Mouse (Mus musculus) neural tube, embryonic 12.5 days (tissue): Measurements from ENCODE around the gene Gstm7. TPM values are rescaled to one million over a fixed set of nuclear protein-coding genes. Genes with fewer than 3 reads are reported as not detected.
A peak's percentile ranks its signal among the peaks of the same experiment; 100 is the strongest.
"Not testable (repeated sequence)": the region's sequence is repeated elsewhere in the genome, so short reads cannot be mapped to it uniquely, and the experiment has no call there.

Experiments used
- ATAC-seq: fragments of 200-750 bp; cut with Nextera tagmentation; 2 replicates; pipeline ENCODE4 v1.8.0; 2017; ENCODE audit warnings: low read depth, mild to moderate bottlenecking, moderate TSS enrichment, moderate library complexity; ENCODE audit not compliant: low FRiP score
- H3K27ac ChIP-seq: fragments of 300-500 bp; sonication (generic); 2 replicates; pipeline ENCODE4 v1.5.1; 2016
- H3K27me3 ChIP-seq: fragments of 300-500 bp; sonication (generic); replicated peaks from 2 replicates; pipeline ENCODE4 v1.6.1; 2016; ENCODE audit warnings: mild to moderate bottlenecking
- H3K36me3 ChIP-seq: fragments of 300-500 bp; sonication (generic); 2 replicates; pipeline ENCODE4 v1.6.1; 2016; ENCODE audit warnings: mild to moderate bottlenecking
- H3K4me1 ChIP-seq: fragments of 300-500 bp; sonication (generic); 2 replicates; pipeline ENCODE4 v1.6.1; 2016
- H3K4me2 ChIP-seq: fragments of 300-500 bp; sonication (generic); replicated peaks from 2 replicates; pipeline ENCODE4 v1.6.1; 2016; ENCODE audit warnings: mild to moderate bottlenecking
- H3K4me3 ChIP-seq: fragments of 300-500 bp; sonication (generic); 2 replicates; pipeline ENCODE4 v1.5.1; 2016
- H3K9ac ChIP-seq: fragments of 300-500 bp; sonication (generic); 2 replicates; pipeline ENCODE4 v1.6.1; 2016; ENCODE audit warnings: mild to moderate bottlenecking
- H3K9me3 ChIP-seq: fragments of 300-500 bp; sonication (generic); 2 replicates; pipeline ENCODE4 v1.6.1; 2016; ENCODE audit warnings: mild to moderate bottlenecking
- WGBS: fragments of 180-500 bp; shearing (Covaris S2); methylation state at CpG from one replicate; pipeline ENCODE4 v1.1.7; 2016; 5-methylcytosine and 5-hydroxymethylcytosine counted together
- polyA plus RNA-seq: library from polyadenylated mRNA; unstranded; fragments of >200 nt; fragmentation: Nextera tagmentation; extraction: Ambion mirVana; gene quantifications from 2 replicates; pipeline ENCODE4 v1.2.1, GENCODE M21; 2016

The Gstm7 gene
- polyA plus RNA-seq, 1 experiment from 2014 or later: 79.0 TPM

GRCm38 (mm10) chr3:107898691-107899090, 32.9 kb downstream of the Gstm7 start:
- Histone ChIP-seq H3K36me3 (peaks cover 17% of the 10 kb centered on the region), H3K4me3 (no peak overlapping the region), H3K4me1 (peaks cover 9% of the 10 kb centered on the region; the same call in 1 of the 2 replicates), H3K9ac (no peak overlapping the region), H3K27ac (no peak overlapping the region), H3K4me2 (no peak overlapping the region), H3K9me3 (no peaks in the 10 kb centered on the region), H3K27me3 (no peaks in the 10 kb centered on the region)
- 91% methylated on average over 13 of the region's 13 CpGs for WGBS
- no peak for ATAC-seq

DNA sequence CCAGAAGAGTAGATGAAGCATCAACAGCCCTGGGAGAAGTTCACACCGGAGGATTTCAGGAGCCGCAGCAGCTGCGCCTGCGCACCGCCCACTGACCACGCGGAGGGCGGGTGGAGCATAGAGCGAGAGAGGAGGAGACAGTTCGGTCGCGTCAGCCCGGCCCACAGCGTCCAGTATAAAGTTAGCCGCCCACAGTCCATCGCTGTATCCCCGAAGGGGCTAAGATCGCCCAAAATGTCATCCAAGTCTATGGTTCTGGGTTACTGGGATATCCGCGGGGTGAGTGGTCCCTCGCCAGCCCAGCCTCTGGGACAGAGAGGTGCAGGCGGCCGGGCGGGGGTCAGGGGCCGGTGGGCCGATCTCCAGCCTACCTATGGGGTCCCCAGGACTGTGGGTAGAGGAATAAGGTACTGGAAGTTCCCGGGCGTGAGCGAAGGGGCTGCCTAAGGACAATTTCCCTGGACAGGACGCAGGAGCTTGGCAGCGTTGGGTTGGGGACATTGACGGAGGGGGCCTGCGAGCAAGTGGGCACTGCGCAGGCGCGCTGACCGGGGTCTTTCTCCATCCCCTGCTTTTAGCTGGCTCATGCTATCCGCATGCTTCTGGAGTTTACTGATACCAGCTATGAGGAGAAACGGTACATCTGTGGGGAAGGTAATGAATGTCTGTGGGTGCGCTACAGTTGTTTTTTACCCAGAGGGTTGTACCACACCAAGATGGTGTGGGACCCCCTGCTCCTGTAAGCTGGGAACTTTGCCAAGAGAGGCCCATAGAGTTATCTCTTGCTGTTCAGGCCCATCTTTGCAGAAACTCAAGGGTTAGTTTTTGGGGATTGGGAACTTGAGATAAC, 35.7 kb downstream of the Gstm7 start, which contains the start of gene Gstm5:
Gstm5 (plus strand) TSS at position 102 of the 850 bp plus-strand sequence.
- Histone ChIP-seq H3K4me1 (peaks cover 9% of the 10 kb centered on the region; the same call in 1 of the 2 replicates), H3K9ac (peak within 1 kb of the TSS; percentile 84), H3K36me3 (peaks cover 17% of the 10 kb centered on the region), H3K9me3 (no peaks in the 10 kb centered on the region), H3K4me3 (peak within 1 kb of the TSS; percentile 68), H3K27me3 (no peaks in the 10 kb centered on the region), H3K4me2 (peak within 1 kb of the TSS; percentile 84), H3K27ac (no peak within 1 kb of the TSS)
- 6% methylated on average over 40 of the region's 40 CpGs for WGBS
- ATAC-seq: peak; percentile 96

- Histone ChIP-seq H3K9me3 (no peaks in the 10 kb centered on the region), H3K36me3 (peaks cover 17% of the 10 kb centered on the region), H3K4me1 (peaks cover 9% of the 10 kb centered on the region; the same call in 1 of the 2 replicates), H3K9ac (peak overlapping the region; percentile 84), H3K27me3 (no peaks in the 10 kb centered on the region), H3K27ac (no peak overlapping the region), H3K4me2 (peak overlapping the region; percentile 84), H3K4me3 (peak overlapping the region; percentile 68)
- 9% methylated on average over 6 of the region's 6 CpGs for WGBS
- ATAC-seq: peak; percentile 28; the same call in 1 of the 2 replicates
Observed at GRCm38 (mm10) chr3:107895194-107895719, 36.4 kb downstream of the Gstm7 start.

- WGBS: 85% methylated on average over 2 of the region's 2 CpGs
- H3K36me3 ChIP-seq, H3K4me3 ChIP-seq, ATAC-seq, H3K27me3 ChIP-seq, H3K9ac ChIP-seq, H3K4me2 ChIP-seq, H3K27ac ChIP-seq, H3K4me1 ChIP-seq, H3K9me3 ChIP-seq: not testable (repeated sequence)
Observed at GRCm38 (mm10) chr3:107889236-107889635, 42.4 kb downstream of the Gstm7 start.

- Histone ChIP-seq H3K9me3 (no peaks in the 10 kb centered on the region), H3K27ac (no peak overlapping the region), H3K36me3 (no peaks in the 10 kb centered on the region), H3K27me3 (no peaks in the 10 kb centered on the region), H3K9ac (no peak overlapping the region), H3K4me3 (no peak overlapping the region), H3K4me2 (no peak overlapping the region), H3K4me1 (no peaks in the 10 kb centered on the region)
- no peak for ATAC-seq
- 88% methylated on average over 9 of the region's 9 CpGs for WGBS
Observed at GRCm38 (mm10) chr3:107887674-107888495, 43.7 kb downstream of the Gstm7 start.

GRCm38 (mm10) chr3:107877747-107878736, 53.6 kb downstream of the Gstm7 start:
- Histone ChIP-seq H3K4me1 (no peaks in the 10 kb centered on the region), H3K9ac (no peak overlapping the region), H3K27me3 (no peaks in the 10 kb centered on the region), H3K4me2 (no peak overlapping the region), H3K9me3 (no peaks in the 10 kb centered on the region), H3K27ac (no peak overlapping the region), H3K36me3 (no peaks in the 10 kb centered on the region), H3K4me3 (no peak overlapping the region)
- WGBS: 83% methylated on average over 12 of the region's 12 CpGs
- no peak for ATAC-seq

GRCm38 (mm10) chr3:107877005-107877404, 54.6 kb downstream of the Gstm7 start, which contains the start of gene Eps8l3:
Gene Eps8l3, plus strand, starts transcription at chr3:107877229.
- no peak within 1 kb of the TSS for H3K27ac ChIP-seq
- H3K9ac ChIP-seq: no peak within 1 kb of the TSS
- ATAC-seq: no peak
- H3K4me1 ChIP-seq: no peaks in the 10 kb centered on the region
- H3K27me3 ChIP-seq: no peaks in the 10 kb centered on the region
- no peak within 1 kb of the TSS for H3K4me2 ChIP-seq
- 87% methylated on average over 5 of the region's 5 CpGs for WGBS
- no peak within 1 kb of the TSS for H3K4me3 ChIP-seq
- no peaks in the 10 kb centered on the region for H3K9me3 ChIP-seq
- H3K36me3 ChIP-seq: no peaks in the 10 kb centered on the region

Other genes starting within 250 kb of the Gstm7 start
- 123 and 137 TPM in 2 replicates for gene Ahcyl1, start 235.3 kb downstream of the Gstm7 start, polyA plus RNA-seq
- gene Csf1, start 171.3 kb downstream of the Gstm7 start, polyA plus RNA-seq: 7.2 and 8.1 TPM in 2 replicates
- gene Eps8l3, start 54.6 kb downstream of the Gstm7 start, polyA plus RNA-seq: not detected in 2 replicates
- 204 and 216 TPM in 2 replicates for gene Gstm5, start 36.0 kb downstream of the Gstm7 start, polyA plus RNA-seq
- gene Gstm6, start 11.9 kb upstream of the Gstm7 start, polyA plus RNA-seq: 7.2 and 8.7 TPM in 2 replicates
- not detected in 2 replicates for gene Gstm3, start 37.5 kb upstream of the Gstm7 start, polyA plus RNA-seq
- gene Gstm2, start 54.6 kb upstream of the Gstm7 start, polyA plus RNA-seq: 14.3 and 14.4 TPM in 2 replicates
- gene Gstm1, start 86.2 kb upstream of the Gstm7 start, polyA plus RNA-seq: 24.1 and 24.8 TPM in 2 replicates
- gene Gstm4, start 113.1 kb upstream of the Gstm7 start, polyA plus RNA-seq: 11.6 and 14.5 TPM in 2 replicates
- 47.7 and 51.2 TPM in 2 replicates for gene Ampd2, start 154.8 kb upstream of the Gstm7 start, polyA plus RNA-seq
- 0.43 and 0.57 TPM in 2 replicates for gene Gnat2, start 161.0 kb upstream of the Gstm7 start, polyA plus RNA-seq
- gene Gnai3, start 214.3 kb upstream of the Gstm7 start, polyA plus RNA-seq: 174 and 189 TPM in 2 replicates
- gene Gpr61, start 223.1 kb upstream of the Gstm7 start, polyA plus RNA-seq: 1.8 and 2.0 TPM in 2 replicates